Mouse (Mus musculus) neutrophil, adult 5-6 weeks (primary cell): ENCODE data around the gene Sun2. TPM values are rescaled to one million over a fixed set of nuclear protein-coding genes. Genes with fewer than 3 reads are reported as not detected.

Experiments used
- ATAC-seq: fragments of 151-379, 151-347 bp; 2 replicates; pipeline ENCODE4 v1.8.0; 2017; ENCODE audit warnings: mild to moderate bottlenecking, moderate TSS enrichment; ENCODE audit not compliant: insufficient number of reproducible peaks, poor library complexity, low FRiP score, severe bottlenecking; ENCODE audit errors: extremely low read depth
- total RNA-seq: library from RNA; stranded (forward); fragments of 200-1000 nt; gene quantifications from 2 replicates; pipeline ENCODE4 v1.2.3, GENCODE M21; 2017

The Sun2 gene
- total RNA-seq, 1 experiment from 2014 or later: 268 TPM

DNA sequence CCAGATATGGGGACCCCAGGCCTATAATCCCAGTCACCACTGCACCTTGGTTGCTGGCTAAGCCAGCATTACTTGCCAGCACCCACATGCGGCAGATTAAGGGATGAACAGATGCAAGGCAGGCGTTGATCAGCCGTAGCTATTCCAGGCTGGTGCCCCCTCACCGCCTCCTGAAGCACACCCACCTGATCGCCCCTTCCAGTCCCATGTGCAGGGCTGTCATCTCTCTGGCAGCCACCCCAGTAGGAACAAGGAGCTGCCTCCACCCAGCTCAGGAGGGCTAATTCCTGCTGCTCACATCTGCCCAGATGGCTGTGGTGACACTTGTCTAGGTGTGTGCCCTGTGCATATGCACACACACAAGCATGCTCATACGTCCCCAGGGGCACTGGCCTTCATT lies 18.6 kb upstream of the Sun2 start:
- ATAC-seq: no peak

DNA sequence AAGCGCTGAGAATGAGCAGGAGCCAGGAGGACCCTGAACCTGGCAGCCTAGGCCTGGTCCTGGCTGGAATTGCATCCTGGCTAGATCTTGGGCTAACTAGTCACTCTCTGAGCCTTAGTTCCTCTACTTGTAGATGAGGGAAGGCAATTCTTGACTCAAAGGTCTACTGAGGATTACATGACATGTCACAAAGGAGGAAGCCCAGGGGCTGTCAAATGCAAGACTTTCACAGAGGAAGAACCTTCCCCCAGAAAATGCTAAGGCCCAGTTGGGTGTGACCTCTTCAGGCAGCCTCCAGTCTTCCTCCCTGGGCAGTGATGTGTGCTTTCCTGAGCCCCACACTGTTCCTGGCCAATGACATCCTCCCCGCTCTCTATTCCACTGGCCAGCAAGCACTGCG lies 14.8 kb upstream of the Sun2 start:
- no peak for ATAC-seq

DNA sequence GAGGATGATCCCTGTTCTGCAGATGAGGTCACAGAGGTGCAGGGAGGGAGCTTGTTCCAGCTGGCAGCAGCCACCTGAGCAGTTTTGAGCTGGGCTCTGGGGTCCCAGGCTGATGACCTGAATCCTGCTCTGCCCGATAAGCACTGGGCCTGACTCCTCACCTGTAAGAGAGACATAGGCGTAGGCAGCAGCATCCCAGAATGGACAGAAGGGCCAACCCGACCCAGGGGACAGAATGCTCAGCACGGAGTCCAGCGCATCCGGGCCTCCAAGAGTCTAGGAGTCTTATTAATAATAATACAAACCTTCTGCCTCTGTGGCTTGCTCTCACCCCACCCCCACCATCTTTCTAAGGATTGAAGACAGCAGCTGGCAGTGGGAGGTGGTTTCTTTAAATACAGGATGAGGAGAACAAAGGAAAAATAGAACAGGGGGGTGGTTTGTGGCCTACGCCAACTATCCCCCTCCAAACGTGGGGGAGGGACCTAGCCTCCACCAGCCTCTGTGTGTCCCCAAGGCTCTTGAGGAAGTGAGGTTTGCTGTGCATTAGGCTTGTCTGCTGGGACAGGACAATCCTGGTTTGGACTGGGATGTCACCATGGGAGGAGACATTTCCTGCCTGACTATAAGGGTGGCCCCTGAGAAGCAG lies 13.8 kb upstream of the Sun2 start:
- no peak for ATAC-seq

DNA sequence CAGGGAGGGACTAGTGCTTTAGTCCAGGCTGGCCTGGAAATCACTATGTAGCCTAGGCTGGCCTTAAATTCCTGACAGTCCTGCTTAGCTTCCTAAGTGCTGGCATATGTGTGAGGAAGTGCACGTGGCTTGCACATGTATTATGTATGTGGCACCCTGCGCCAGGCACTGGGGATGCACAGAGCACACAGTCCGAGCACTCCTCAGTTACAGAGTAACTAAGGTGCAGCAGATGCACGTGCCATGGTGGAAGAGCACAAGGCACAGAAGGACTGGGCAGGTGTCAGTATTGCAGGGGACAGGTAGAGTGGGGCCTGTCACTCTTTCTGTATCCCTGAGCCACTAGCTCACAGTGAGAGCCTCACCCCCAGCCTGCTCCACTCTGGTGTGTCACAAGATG lies 12.8 kb upstream of the Sun2 start:
- ATAC-seq: no peak

GRCm38 (mm10) chr15:79753873-79754272 lies 11.5 kb upstream of the Sun2 start:
- no peak for ATAC-seq

DNA sequence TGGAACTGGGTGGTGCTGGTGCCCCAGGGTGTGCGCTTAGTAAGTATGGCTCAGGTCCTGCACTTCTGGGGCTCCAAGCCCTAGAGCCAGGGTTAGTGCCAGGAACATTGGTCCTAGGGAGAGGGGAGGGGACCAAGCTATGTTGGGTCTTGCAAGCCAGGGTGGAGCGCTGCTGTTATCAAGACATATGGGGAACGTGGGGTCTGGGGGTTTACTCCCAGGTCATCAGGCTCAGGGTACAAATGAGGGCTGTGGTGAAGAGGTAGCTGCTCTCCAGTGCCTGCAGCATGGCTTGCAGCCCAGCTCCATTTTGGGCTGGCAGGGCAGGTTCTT lies 11.1 kb upstream of the Sun2 start:
- ATAC-seq: no peak

- peak; percentile 75 for ATAC-seq
These were observed 10.5 kb upstream of the Sun2 start for GRCm38 (mm10) chr15:79752742-79753419.

DNA sequence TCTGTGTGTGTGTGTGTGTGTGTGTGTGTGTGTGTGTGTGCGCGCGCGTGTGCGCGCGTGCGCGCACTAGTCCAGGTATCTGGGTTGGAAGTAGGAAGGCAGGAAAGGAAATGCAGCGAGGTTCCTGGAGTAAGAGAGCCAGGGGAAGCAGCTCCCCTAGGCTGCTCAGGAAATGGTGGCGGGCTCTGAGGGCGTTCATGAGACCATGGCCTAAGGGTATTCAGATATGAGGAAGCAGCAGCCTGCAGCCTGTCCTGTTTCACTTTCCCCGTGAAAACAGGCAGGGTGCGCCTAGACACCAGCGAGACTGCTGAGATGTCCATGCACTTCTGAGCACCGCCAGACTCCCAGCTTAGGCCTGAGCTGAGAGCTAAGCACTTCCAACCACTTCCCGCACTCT lies 9.4 kb upstream of the Sun2 start:
- peak; percentile 48 for ATAC-seq

DNA sequence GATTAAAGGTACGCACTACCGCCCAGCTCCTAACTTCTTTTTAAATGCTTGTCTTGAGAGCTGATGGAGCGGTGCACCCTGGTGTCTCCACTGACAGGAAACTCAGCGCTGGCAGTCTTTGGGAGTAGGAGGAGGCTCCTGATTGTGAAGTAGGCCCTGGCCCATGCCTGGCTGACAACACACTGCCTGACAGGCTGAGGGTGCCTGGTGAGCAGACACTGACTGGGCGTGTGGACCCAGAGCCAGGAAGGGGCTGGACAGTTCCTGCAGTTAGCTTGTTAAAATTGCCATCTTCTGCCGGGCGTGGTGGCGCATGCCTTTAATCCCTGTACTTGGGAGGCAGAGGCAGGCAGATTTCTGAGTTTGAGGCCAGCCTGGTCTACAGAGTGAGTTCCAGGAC lies 7.9 kb upstream of the Sun2 start:
- no peak for ATAC-seq

DNA sequence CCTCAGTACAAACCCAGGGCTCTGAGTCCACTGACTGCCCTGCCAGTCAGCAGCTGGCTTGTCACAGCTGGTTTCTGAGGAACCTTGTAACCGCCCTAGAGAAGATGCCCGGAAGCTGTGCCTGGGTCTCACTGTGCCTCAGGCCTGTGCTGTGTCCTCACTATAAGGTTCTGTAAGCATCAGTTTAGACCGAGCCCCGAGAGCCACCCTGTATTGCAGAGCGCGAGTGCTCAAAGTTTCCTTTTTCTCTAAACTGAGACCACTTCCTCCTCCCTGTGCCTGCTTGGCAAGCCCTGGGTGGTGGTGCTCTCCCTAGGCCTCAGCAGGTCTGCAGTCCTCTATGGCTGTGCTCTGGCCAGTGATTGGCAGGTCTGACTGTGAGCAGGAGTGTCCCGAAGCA lies 6.8 kb upstream of the Sun2 start:
- ATAC-seq: no peak

DNA sequence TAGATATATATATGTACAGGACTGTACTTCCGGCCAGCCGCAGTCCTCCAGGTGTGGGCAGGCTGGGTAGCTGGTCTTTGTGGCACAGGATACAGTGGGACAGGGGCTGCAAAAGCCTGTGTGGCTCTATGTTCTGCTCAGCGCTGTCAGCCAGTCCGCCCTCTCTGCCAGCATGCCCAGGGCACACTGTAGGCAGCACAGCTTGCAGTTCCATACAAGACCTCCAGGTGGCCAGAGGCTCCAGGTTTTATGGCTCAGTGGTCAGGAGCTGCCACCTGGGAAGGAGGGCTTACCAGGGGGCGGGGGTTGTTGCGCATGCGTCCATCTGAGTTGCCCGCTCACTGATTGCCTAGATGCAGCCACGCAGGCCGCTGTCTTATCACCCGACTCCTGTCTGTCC lies 5.7 kb upstream of the Sun2 start:
- ATAC-seq: no peak

- ATAC-seq: no peak
These were observed 3.5 kb upstream of the Sun2 start for GRCm38 (mm10) chr15:79745883-79746282.

- no peak for ATAC-seq
These were observed 3.0 kb upstream of the Sun2 start for GRCm38 (mm10) chr15:79745312-79745711.

- no peak for ATAC-seq
These were observed 2.4 kb upstream of the Sun2 start for GRCm38 (mm10) chr15:79744742-79745141.

DNA sequence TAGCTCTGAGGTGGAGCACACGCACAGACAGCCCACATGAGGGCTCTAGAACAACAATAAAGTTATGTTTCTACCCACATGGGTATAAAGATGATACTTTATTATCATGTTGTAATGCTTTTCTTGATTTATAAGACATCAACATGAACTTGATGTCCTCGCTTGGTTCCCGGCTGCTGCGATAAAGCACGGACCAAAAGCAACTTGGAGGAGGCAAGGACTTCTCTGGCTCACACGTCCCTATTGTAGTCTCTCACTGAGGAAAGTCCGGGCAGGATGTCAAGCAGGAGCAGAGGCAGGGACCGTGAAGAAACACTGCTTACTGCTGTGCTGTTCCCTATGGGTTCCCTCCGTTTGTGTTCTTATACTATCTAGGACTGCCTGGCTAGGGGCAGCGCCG lies 1.7 kb upstream of the Sun2 start:
- no peak for ATAC-seq

DNA sequence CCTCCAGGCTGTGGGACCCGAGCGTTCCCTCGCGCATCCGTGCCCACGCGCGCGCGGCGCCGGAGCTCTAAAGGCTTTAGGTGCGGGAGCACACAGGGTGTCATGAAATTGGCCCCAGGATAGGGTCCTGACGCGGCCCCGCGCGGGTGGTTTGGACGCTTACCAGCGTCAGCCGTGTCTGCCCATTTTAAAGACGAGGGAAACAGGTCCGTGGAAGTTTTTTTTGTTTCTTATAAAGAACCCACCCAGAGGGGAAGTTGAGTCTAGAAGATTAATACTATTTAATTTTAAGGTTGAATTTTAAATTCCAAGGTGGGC lies 329 bp upstream of the Sun2 start:
- no peak for ATAC-seq

GRCm38 (mm10) chr15:79741173-79741858 lies 1.0 kb downstream of the Sun2 start:
- ATAC-seq: peak; percentile 61

DNA sequence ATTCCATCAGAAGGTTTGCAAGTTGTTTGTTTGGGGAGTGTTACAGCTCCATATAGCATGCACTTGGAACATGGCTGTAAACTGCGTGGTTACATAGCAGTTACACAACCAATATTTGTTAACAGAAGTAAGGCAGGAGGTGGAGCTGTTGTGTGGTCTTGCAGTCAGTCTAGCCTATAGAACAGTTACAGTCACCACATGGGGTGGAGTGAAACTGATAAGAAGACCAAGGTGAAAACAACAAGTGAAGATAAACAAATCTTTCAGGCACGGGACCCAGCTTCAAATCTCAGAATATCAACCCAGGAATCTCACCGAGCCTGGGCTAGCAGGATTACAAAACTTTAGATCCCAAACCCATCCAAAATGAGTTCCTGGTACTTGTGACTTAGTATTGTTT lies 1.6 kb downstream of the Sun2 start:
- peak; percentile 22; the same call in 1 of the 2 replicates for ATAC-seq

GRCm38 (mm10) chr15:79734311-79734710 lies 8.0 kb downstream of the Sun2 start:
- no peak for ATAC-seq

GRCm38 (mm10) chr15:79733640-79734039 lies 8.7 kb downstream of the Sun2 start:
- peak; percentile 68 for ATAC-seq

DNA sequence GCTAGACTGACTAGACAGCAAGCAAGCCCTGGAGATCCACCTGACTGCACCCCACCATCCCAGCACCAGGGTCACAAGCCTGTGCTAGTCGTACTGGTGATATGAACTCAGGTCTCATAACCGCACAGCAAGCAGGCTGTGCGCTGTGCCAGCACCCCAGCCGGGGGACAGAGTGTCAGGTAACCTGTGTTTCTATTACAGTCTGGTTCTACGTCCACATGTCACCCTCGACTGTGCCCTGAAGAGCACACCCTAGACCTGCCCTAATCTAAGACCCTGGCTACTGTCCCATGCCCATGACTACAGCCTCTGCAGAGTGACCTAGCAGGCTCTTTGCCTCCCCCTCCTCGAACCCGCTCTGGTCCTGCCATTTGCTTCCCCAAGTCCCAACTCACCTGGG lies 9.1 kb downstream of the Sun2 start:
- no peak for ATAC-seq
